In genomic region chr1:38972986-38973592, GRCm38 (mm10) we compare ENCODE assay signal across 27 mouse cellular contexts. TPM values are rescaled to one million over a fixed set of nuclear protein-coding genes. Genes with fewer than 3 reads are reported as not detected.
DNase-seq lines count a peak whose midpoint lies in the region; ATAC-seq and TF ChIP-seq lines count a peak whose summit lies in the region.
"Had no signal": no experiment of that assay in that cellular context is flagged by ENCODE, and none has a peak within 500 bp of the region (broad histone marks: within the 10 kb centered on the region; RNA-seq: fewer than 3 reads in every experiment).

No protein-coding gene starts in this region.

- no peaks in the 10 kb centered on the region for H3K27me3 ChIP-seq in myocyte (ENCODE audit: control insufficient read depth, insufficient read depth, insufficient read length)
- H3K27me3 ChIP-seq: embryonic facial prominence, embryonic 13.5 days; lung, embryonic 15.5 days had no signal

- no peaks in the 10 kb centered on the region for H3K36me3 ChIP-seq in myocyte (ENCODE audit: control insufficient read depth, insufficient read depth)
- H3K36me3 ChIP-seq: embryonic facial prominence, embryonic 13.5 days; lung, embryonic 15.5 days had no signal

- H3K4me2 ChIP-seq in myocyte (ENCODE audit: low read depth): peak overlapping the region; percentile 24
- H3K4me2 ChIP-seq: embryonic facial prominence, embryonic 13.5 days; lung, embryonic 15.5 days had no signal

- no peaks in the 10 kb centered on the region for H3K79me2 ChIP-seq in myocyte (ENCODE audit: control insufficient read depth, insufficient read depth)

- ATAC-seq in frontal cortex, adult (ENCODE audit: low TSS enrichment): peak; percentile 85
- ATAC-seq: forebrain, embryonic 16.5 days; hindbrain, postnatal 0 days; midbrain, embryonic 16.5 days had no signal

- no peak overlapping the region for H3ac ChIP-seq in myocyte (ENCODE audit: control insufficient read depth, insufficient read length)

- DNase-seq in frontal cortex, postnatal 10 days (ENCODE audit: low spot score in 2 of 2): no peak
- peak; percentile 57 for DNase-seq in right cerebral cortex, adult 18-20 months
- no peak for DNase-seq in right cerebral cortex, postnatal 10 days (ENCODE audit: low spot score in 2 of 2)
- peak; percentile 62 for DNase-seq in adrenal gland, adult 8-10 months
- DNase-seq in urinary bladder, adult 2 months (ENCODE audit: low spot score): no peak
- DNase-seq in embryo, embryonic 10.5 days (ENCODE audit: low spot score): no peak
- DNase-seq: B cell, adult 2 months; cerebellum, postnatal 10 days; gastrocnemius, postnatal 14 days; kidney, adult 11 months; layer of hippocampus, postnatal 36 days; lung, postnatal 4 days; thymus, postnatal 14 days had no signal

- no peak for TF ChIP-seq POLR2A in myocyte (IDR thresholded peaks at IDR 0.05; ENCODE audit: insufficient read length, low read depth)

- H3K4me3 ChIP-seq in myocyte: no peak overlapping the region
- H3K4me3 ChIP-seq: embryonic facial prominence, embryonic 13.5 days; lung, embryonic 15.5 days had no signal

TF ChIP-seq in myocyte, 11 proteins besides CTCF, POLR2A, EP300 and RAD21:
- no peak for TF ChIP-seq REST (IDR thresholded peaks at IDR 0.05; ENCODE audit: insufficient read depth, insufficient read length)
- no peak for TF ChIP-seq TCF12 (IDR thresholded peaks at IDR 0.05; ENCODE audit: insufficient read depth, poor library complexity, severe bottlenecking)
- no peak for TF ChIP-seq POLR2AphosphoS2 (IDR thresholded peaks at IDR 0.05; ENCODE audit: insufficient read length, low read depth)
- TF ChIP-seq MYOG (IDR thresholded peaks at IDR 0.05; ENCODE audit: control insufficient read depth in 1 of 3, insufficient read depth in 1 of 3, insufficient read length in 2 of 3, low read depth in 2 of 3): no peak
- no peak for TF ChIP-seq MAX (IDR thresholded peaks at IDR 0.05; ENCODE audit: low read depth)
- TF ChIP-seq CEBPB (IDR thresholded peaks at IDR 0.05; ENCODE audit: insufficient read depth, poor library complexity, severe bottlenecking): no peak
- no peak for TF ChIP-seq SRF (IDR thresholded peaks at IDR 0.05; ENCODE audit: control insufficient read depth, insufficient read length, low read depth)
- no peak for TF ChIP-seq MYOD1 (IDR thresholded peaks at IDR 0.05; ENCODE audit: control insufficient read depth in 1 of 3, insufficient read length in 2 of 3, low read depth in 2 of 3)
- TF ChIP-seq USF1 (IDR thresholded peaks at IDR 0.05; ENCODE audit: low read depth): no peak
- no peak for TF ChIP-seq E2F4 (IDR thresholded peaks at IDR 0.05; ENCODE audit: insufficient read depth)
- TF ChIP-seq TCF3 (IDR thresholded peaks at IDR 0.05; ENCODE audit: insufficient read length, low read depth): no peak

RNA-seq across cellular contexts. Expression of gene Pdcl3, which starts 12.3 kb away (rescaled TPM):
- 10 to 100 TPM; 68.9 to 89.3 (median 74.3) TPM for total RNA-seq in adrenal gland, adult 8-10 months (2022)
- 84.9 TPM for polyA plus RNA-seq in myocyte (2012; fragmentation: generic; extraction: Trizol)
- 252 and 254 TPM in 2 replicates for polyA plus RNA-seq in urinary bladder, adult 2 months (2012; rRNA removed)

RNA-seq across cellular contexts. Expression of gene Nms, which starts 34.1 kb away (rescaled TPM):
- not detected for total RNA-seq in adrenal gland, adult 8-10 months (2022)
- not detected for polyA plus RNA-seq in myocyte (2012; fragmentation: generic; extraction: Trizol)
- not detected in 2 replicates for polyA plus RNA-seq in urinary bladder, adult 2 months (2012; rRNA removed)
- total RNA-seq: gastrocnemius, postnatal 14 days; hematopoietic stem cell, adult 5-6 weeks; layer of hippocampus, postnatal 36 days had no signal
- polyA plus RNA-seq: embryonic facial prominence, embryonic 13.5 days; heart, embryonic 16.5 days; kidney, embryonic 16.5 days; large intestine, adult 2 months; limb, embryonic 14.5 days; liver, embryonic 14.5 days; lung, embryonic 15.5 days; testis, adult 2 months had no signal

Comparison
In these comparisons a context has a peak if more than half of its experiments do, and no peak if none do; other contexts are left out.
1. DNase-seq: peak in right cerebral cortex, adult 18-20 months (single experiment) and adrenal gland, adult 8-10 months (single experiment); none in frontal cortex, postnatal 10 days (0 of 2), right cerebral cortex, postnatal 10 days (0 of 2), urinary bladder, adult 2 months (single experiment) and embryo, embryonic 10.5 days (single experiment).